Mouse (Mus musculus) liver, embryonic 14.5 days (tissue): Measurements from ENCODE around the gene Dars.

Experiments used
- CTCF ChIP-seq: IDR thresholded peaks from 2 replicates; pipeline ENCODE4 v1.5.1; 2016; ENCODE audit warnings: antibody characterized with exemption, low read depth, control low read depth
- EP300 ChIP-seq: IDR thresholded peaks from 2 replicates; pipeline ENCODE4 v1.6.1; 2016; ENCODE audit warnings: antibody characterized with exemption, low read depth

DNA sequence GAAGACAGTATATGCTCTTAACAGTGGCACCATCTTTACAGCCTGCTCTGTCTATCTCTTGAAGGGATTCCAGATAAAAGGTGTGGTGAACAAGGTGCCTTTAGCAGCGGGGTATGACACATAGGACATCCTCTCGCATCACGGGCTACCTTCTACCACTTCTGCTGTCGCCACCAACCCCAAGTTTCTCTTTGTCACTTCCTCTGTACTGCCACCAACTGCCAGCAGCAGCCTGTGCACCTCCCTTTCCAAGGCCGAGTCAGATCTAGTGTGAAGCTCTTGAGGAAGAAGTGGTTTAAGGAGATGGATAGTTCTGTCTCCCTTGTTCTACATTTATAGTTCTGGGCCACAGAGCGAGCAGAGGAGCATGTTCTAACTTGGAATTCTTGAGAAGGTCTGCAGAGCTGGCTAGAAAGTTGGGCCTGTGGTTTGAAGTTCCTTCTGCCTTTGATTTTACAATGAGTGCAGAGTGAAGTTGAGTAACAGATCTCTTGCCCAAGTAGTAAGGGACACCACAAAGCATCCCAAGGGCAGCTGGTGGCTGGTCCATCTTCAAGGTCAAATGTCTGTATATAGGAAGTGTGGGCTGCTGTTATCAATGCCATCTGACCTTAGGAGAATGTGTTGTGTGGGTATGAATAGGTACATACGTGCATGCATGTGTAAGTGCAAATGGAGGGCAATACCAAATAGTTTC, 30.2 kb upstream of the Dars start:
- peak; percentile 14; the same call in 1 of the 2 replicates for TF ChIP-seq CTCF
- no peak for TF ChIP-seq EP300
